Mouse (Mus musculus) thymus, adult 2 months (tissue): ENCODE measurements around the gene Ralbp1.

ENCODE experiments used
- CTCF ChIP-seq: fragments of 200-500 bp; IDR thresholded peaks from 2 replicates; pipeline ENCODE4 v1.5.1; 2012; ENCODE audit warnings: mild to moderate bottlenecking, control low read depth, low read length, moderate library complexity, borderline replicate concordance; ENCODE audit not compliant: control insufficient read depth, poor library complexity, insufficient read depth; ENCODE audit errors: extremely low read depth
- POLR2A ChIP-seq: fragments of 200-500 bp; IDR thresholded peaks from 2 replicates; pipeline ENCODE4 v1.6.1; 2012; ENCODE audit warnings: mild to moderate bottlenecking, low read length, control low read depth, moderate library complexity; ENCODE audit not compliant: control insufficient read depth, poor library complexity, insufficient read depth; ENCODE audit errors: extremely low read depth

DNA sequence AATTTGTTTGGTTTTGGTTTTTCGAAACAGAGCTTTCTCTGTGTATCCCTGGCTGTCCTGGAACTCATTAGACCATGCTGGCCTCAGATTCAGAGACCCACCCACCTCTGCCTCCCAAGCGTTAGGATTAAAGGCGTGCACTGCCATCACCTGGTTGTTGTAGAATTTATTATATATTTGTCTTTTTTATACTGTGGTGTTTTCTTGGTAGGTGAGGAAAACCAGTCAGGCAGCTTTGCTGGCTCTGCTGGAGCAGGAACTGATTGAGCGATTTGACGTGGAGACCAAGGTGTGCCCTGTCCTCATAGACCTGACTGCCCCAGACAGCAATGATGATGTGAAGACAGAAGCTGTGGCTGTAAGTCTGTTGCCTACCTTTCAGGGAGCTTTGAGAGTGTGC lies 74.6 kb downstream of the Ralbp1 start:
- TF ChIP-seq POLR2A (no peak), CTCF (no peak)
